Mouse (Mus musculus) testis, adult 2 months (tissue): ENCODE measurements at regions not wholly inside any gene's neighbourhood (a gene's known extent, or its start where the extent isn't known, plus 50 kb on each side); places are given as distances from the start of the nearest gene placed in this dataset.

Source experiments
- CTCF ChIP-seq: fragments of 200-500 bp; IDR thresholded peaks from 2 replicates; pipeline ENCODE4 v1.5.1; 2012; ENCODE audit warnings: low read depth, mild to moderate bottlenecking, inconsistent platforms, low read length, moderate library complexity; ENCODE audit not compliant: control insufficient read depth, insufficient read depth, insufficient replicate concordance
- POLR2A ChIP-seq: fragments of 200-500 bp; IDR thresholded peaks from 2 replicates; pipeline ENCODE4 v1.6.1; 2012; ENCODE audit warnings: low read depth, mild to moderate bottlenecking, inconsistent platforms, low read length, moderate library complexity; ENCODE audit not compliant: control insufficient read depth

GRCm38 (mm10) chr3:38146663-38147062 is 338.0 kb downstream of the Ankrd50 start:
- TF ChIP-seq CTCF (no peak), POLR2A (no peak)
